Mouse (Mus musculus) hindbrain, embryonic 14.5 days (tissue): ENCODE measurements around the gene Ddb2. TPM values are rescaled to one million over a fixed set of nuclear protein-coding genes. Genes with fewer than 3 reads are reported as not detected.

ENCODE experiments used
- ATAC-seq: fragments of 200-750 bp; cut with Nextera tagmentation; 2 replicates; pipeline ENCODE4 v1.8.0; 2017; ENCODE audit warnings: moderate number of reproducible peaks, mild to moderate bottlenecking, moderate TSS enrichment, moderate library complexity; ENCODE audit not compliant: low FRiP score
- DNase-seq: peaks from one replicate; pipeline ENCODE4 v3.0.0-alpha.2; 2015; ENCODE audit warnings: low spot score
- H3K27ac ChIP-seq: fragments of 300-500 bp; sonication (generic); 2 replicates; pipeline ENCODE4 v1.5.1; 2014; ENCODE audit warnings: mild to moderate bottlenecking, moderate library complexity
- H3K27me3 ChIP-seq: fragments of 300-500 bp; sonication (generic); 2 replicates; pipeline ENCODE4 v1.6.1; 2014; ENCODE audit warnings: mild to moderate bottlenecking, low read length, mixed read lengths; ENCODE audit not compliant: control insufficient read depth, insufficient read depth
- H3K36me3 ChIP-seq: fragments of 300-500 bp; sonication (generic); replicated peaks from 2 replicates; pipeline ENCODE4 v1.6.1; 2014; ENCODE audit not compliant: control insufficient read depth, insufficient read depth
- H3K4me1 ChIP-seq: fragments of 300-500 bp; sonication (generic); replicated peaks from 2 replicates; pipeline ENCODE4 v1.6.1; 2014; ENCODE audit warnings: antibody characterized with exemption, low read length, mixed read lengths; ENCODE audit not compliant: control insufficient read depth, insufficient read depth
- H3K4me2 ChIP-seq: fragments of 300-500 bp; sonication (generic); replicated peaks from 2 replicates; pipeline ENCODE4 v1.6.1; 2014; ENCODE audit warnings: mild to moderate bottlenecking, moderate library complexity
- H3K4me3 ChIP-seq: fragments of 300-500 bp; sonication (generic); replicated peaks from 2 replicates; pipeline ENCODE4 v1.5.1; 2014; ENCODE audit warnings: mild to moderate bottlenecking, low read length
- H3K9ac ChIP-seq: fragments of 300-500 bp; sonication (generic); 2 replicates; pipeline ENCODE4 v1.6.1; 2014
- H3K9me3 ChIP-seq: fragments of 300-500 bp; sonication (generic); 2 replicates; pipeline ENCODE4 v1.6.1; 2016; ENCODE audit warnings: low read length; ENCODE audit not compliant: control insufficient read depth
- whole genome bisulfite sequencing: fragments of 180-500 bp; shearing (Covaris S2); extraction: QIAGEN DNeasy Blood & Tissue Kit; methylation state at CpG from one replicate; pipeline ENCODE4 v1.1.7; 2014; 5-methylcytosine and 5-hydroxymethylcytosine counted together
- polyA plus RNA-seq: library from polyadenylated mRNA; unstranded; fragments of >200 nt; fragmentation: Nextera tagmentation; extraction: Ambion mirVana; gene quantifications from 2 replicates; pipeline ENCODE4 v1.2.1, GENCODE M21; 2014

Ddb2 gene
- polyA plus RNA-seq, 1 experiment from 2014 or later, result 11.4 TPM

DNA sequence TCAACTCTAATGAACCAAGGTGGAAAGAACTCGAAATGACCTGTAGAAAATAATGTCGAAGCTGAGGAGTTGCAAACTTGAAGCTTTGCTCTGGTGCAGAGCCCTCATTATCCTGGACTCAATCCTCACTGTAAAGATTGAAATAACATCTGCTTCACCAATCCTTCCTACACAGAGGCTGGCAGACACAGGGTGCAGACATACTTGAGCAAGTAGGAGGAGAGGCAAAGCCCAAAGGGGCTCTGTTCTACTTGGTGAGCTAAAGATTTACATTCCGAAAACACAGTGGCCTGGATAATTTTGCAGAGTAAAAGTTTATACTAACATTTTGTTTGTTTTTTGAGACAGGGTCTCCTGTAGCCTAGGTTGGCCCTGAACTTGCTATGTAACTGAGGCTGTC is 37.9 kb downstream of the Ddb2 start:
- Histone ChIP-seq H3K27me3 (no peaks in the 10 kb centered on the region), H3K4me2 (no peak overlapping the region), H3K9ac (no peak overlapping the region), H3K36me3 (no peaks in the 10 kb centered on the region), H3K4me3 (no peak overlapping the region), H3K9me3 (no peaks in the 10 kb centered on the region), H3K27ac (no peak overlapping the region), H3K4me1 (peaks cover 14% of the 10 kb centered on the region)
- ATAC-seq, result no peak
- no peak for DNase-seq
- 87% methylated on average over 3 of the region's 3 CpGs for WGBS

DNA sequence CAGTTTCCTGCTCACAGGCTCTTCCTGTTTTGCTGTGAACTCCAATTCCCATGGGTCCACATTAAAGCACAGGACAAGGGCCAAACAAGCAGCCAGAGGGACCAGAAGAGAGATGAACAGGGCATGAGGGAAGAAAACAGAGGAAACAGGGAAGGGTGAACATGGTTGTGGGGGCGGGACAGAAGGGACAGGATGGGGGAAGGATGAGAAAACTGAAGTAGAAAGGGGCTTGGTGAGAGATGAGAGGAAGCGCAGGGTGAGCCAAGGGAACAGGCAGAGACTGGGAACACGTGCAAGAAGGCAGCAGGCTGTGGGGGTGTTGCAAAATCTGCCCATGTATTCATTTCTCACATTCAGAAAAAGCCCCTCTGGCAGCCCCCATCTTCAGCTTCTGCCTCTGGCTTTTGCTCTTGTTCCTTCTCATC is 40.2 kb downstream of the Ddb2 start:
- DNase-seq (no peak), ATAC-seq (no peak)
- no peaks in the 10 kb centered on the region for H3K36me3 ChIP-seq
- H3K27me3 ChIP-seq, result no peaks in the 10 kb centered on the region
- no peak overlapping the region for H3K27ac ChIP-seq
- H3K9ac ChIP-seq, result no peak overlapping the region
- no peak overlapping the region for H3K4me2 ChIP-seq
- WGBS, result 71% methylated on average over 3 of the region's 3 CpGs
- peaks cover 1% of the 10 kb centered on the region; the same call in 1 of the 2 replicates for H3K4me1 ChIP-seq
- no peaks in the 10 kb centered on the region for H3K9me3 ChIP-seq
- no peak overlapping the region for H3K4me3 ChIP-seq

DNA sequence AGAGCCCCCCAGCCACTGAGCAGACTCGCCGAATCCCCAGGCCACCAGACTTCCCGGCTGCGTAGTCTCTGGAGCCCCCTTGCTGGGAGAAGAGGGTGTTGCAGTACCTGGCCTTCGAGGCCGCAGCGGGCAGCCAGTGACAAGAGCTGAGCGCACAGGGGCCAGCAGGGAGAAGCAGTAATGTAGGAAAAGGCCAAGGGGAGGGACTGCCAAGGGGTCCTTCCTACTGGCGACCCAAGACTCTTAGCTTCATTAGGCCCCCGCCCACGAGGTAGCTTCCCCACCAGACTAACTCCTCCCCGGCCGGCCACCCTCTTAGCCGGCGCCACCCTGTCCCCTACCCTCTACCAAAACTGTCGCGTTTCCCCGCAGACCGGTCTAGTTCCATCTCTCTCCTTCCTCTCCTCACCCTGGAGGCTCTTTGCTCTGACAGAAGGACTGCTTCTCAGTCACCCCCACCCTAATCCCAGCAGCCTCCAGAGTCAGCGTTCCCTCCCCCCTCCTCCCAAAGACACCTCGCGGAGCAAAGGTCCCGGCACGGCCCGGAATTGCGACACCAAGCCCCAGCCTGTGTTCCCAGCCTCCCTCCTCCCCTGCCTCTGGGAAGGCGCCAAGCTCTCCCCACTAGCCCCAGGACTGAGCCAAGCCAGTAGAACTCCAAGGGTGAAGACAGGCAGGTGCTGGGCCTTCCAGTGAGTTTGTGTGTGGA is 42.0 kb downstream of the Ddb2 start:
- no peaks in the 10 kb centered on the region for H3K36me3 ChIP-seq
- H3K27me3 ChIP-seq, result no peaks in the 10 kb centered on the region
- peak; percentile 72 for ATAC-seq
- peak overlapping the region; percentile 0 for H3K9ac ChIP-seq
- no peaks in the 10 kb centered on the region for H3K9me3 ChIP-seq
- H3K4me1 ChIP-seq, result no peaks in the 10 kb centered on the region; the same call in 1 of the 2 replicates
- peak overlapping the region; percentile 48 for H3K4me2 ChIP-seq
- DNase-seq, result peak; percentile 51
- 2% methylated on average over 27 of the region's 27 CpGs for WGBS
- H3K27ac ChIP-seq, result no peak overlapping the region
- peak overlapping the region; percentile 18 for H3K4me3 ChIP-seq

DNA sequence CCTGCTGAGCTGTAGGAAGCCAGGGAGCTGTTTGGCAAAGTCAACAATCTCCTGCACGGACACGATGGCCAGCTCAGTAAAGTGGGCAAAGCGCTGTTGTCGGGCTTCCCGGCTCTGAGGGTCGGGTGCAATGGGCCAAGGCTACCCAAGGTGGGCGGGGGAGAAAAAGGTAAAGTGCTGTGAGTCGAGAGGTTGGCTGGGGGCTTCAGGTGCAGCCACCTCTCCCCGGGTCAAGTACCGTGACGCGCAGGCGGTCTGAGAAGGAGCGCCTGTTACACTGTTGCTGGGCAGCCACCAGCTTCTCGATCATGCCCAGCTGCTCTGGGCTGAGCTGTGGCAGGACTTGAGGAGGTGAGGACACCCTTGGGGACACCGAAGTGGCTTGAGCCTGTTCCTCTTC is 46.3 kb downstream of the Ddb2 start:
- DNase-seq, result no peak
- WGBS, result 89% methylated on average over 16 of the region's 16 CpGs
- H3K4me2 ChIP-seq, result no peak overlapping the region
- no peaks in the 10 kb centered on the region; the same call in 1 of the 2 replicates for H3K4me1 ChIP-seq
- no peaks in the 10 kb centered on the region for H3K27me3 ChIP-seq
- H3K4me3 ChIP-seq, result no peak overlapping the region
- ATAC-seq, result no peak
- H3K36me3 ChIP-seq, result no peaks in the 10 kb centered on the region
- H3K9ac ChIP-seq, result no peak overlapping the region
- H3K9me3 ChIP-seq, result no peaks in the 10 kb centered on the region
- H3K27ac ChIP-seq, result no peak overlapping the region

DNA sequence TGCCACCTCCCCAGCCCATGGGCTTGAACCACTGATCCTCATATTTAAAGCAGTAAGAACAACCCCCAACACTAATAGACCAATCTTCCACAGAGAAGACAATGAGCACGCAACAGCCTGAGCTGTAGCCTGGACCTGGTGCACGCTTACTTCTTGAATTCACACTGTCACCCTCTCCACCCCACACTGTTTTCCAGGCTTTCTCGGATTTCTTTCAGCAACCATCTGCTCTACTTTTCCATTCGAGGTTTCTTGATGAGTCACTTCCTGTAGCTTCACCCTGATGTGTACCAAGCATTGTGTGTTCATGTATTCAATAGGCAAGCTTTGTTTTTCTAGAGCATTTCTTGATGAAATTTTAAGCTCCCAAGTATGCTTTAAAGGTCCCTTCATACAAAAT is 49.4 kb downstream of the Ddb2 start:
- no peak for DNase-seq
- H3K9me3 ChIP-seq, result no peaks in the 10 kb centered on the region

DNA sequence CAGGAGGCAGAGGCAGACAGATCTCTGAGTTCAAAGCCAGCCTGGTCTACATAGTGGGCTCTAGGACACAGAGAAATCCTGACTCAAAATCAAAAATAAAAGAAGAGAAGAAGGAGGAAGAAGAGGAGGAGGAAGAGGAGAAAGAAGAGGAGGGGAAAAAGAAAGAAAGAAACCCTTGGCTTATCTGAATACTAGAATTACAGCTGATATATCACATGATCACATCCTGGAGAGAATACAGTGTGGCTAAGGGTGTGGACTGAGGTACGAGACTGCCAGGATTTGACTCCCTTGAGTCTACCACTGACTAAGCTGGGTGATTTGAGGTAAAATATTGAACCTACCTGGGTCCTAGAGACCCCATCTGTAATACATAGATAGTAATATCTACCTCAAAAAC is 50.6 kb downstream of the Ddb2 start:
- Histone ChIP-seq H3K4me1 (peaks cover 7% of the 10 kb centered on the region), H3K9ac (no peak overlapping the region), H3K4me3 (no peak overlapping the region), H3K36me3 (no peaks in the 10 kb centered on the region), H3K27me3 (no peaks in the 10 kb centered on the region), H3K4me2 (no peak overlapping the region), H3K9me3 (no peaks in the 10 kb centered on the region), H3K27ac (no peak overlapping the region)
- ATAC-seq (no peak), DNase-seq (no peak)
- WGBS, result 69% methylated on average over 1 of the region's 1 CpGs

More for the DNA sequence above, 49.4 kb downstream of the Ddb2 start:
- H3K9ac ChIP-seq, result no peak overlapping the region
- no peak overlapping the region for H3K4me3 ChIP-seq
- 67% methylated on average over 4 of the region's 4 CpGs for WGBS
- ATAC-seq, result no peak
- H3K27me3 ChIP-seq, result no peaks in the 10 kb centered on the region
- no peak overlapping the region for H3K4me2 ChIP-seq
- H3K36me3 ChIP-seq, result no peaks in the 10 kb centered on the region
- H3K27ac ChIP-seq, result no peak overlapping the region
- H3K4me1 ChIP-seq, result no peaks in the 10 kb centered on the region

DNA sequence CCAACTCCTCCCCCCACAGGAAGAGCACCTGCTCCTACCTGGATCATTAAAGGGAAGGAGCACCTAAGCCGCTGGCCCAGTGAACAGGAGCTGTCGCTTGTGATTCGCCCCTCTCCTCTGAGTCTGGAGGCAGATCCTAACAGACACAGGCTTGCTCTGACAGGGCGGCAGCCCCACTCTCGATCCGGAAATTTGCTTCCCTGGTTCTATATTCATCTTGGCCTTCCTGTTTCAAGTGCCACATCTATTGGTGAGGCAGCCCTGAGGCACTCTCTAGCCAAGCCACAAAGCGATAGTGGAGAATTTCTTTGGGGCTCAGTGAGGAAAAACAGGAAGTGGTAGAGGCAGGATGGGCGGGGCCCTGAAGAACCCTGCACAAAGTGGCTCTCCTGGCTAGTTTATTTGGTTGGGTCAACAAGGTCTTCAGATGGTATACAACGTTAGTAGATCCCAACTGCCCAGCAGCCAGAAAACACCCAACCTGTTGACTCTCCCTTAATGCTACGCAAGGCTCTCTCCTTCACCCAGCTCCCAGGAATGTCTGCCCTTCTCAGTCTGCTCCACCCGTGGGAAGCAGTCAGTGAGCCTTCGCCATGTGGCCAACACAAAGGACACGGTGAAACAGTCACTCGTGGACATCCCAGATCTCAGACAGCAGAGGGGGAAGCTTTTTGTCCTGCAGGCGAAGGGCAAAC is 52.9 kb downstream of the Ddb2 start, which contains the start of gene Madd:
Madd (minus strand) TSS at position 127 of the 695 bp plus-strand sequence.
- ATAC-seq (no peak), DNase-seq (no peak)
- peak within 1 kb of the TSS; percentile 76 for H3K9ac ChIP-seq
- peaks cover 23% of the 10 kb centered on the region for H3K4me1 ChIP-seq
- 72% methylated on average over 15 of the region's 15 CpGs for WGBS
- H3K9me3 ChIP-seq, result no peaks in the 10 kb centered on the region
- peaks cover 1% of the 10 kb centered on the region for H3K36me3 ChIP-seq
- no peaks in the 10 kb centered on the region for H3K27me3 ChIP-seq
- H3K4me3 ChIP-seq, result peak within 1 kb of the TSS; percentile 73
- H3K27ac ChIP-seq, result peak within 1 kb of the TSS; percentile 89
- peak within 1 kb of the TSS; percentile 80 for H3K4me2 ChIP-seq

DNA sequence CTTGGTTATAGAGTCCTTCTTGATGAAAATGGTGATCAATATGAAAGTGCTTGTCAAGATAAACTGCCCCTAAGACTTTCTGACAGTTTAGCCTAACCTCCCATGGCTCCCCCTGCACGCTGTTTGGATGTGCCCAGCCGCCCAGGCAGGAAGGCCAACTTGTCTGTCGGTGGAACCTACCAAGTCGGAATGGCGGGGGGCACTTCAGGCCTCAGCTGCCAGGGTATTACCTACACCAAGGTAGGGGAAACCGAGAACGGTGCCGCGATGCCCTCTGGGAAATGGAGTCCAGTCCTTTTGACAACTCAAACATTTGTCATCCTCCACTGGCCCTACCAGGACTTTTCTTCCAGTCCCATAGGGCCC is 53.7 kb downstream of the Ddb2 start:
- H3K27me3 ChIP-seq, result no peaks in the 10 kb centered on the region
- 2% methylated on average over 9 of the region's 9 CpGs for WGBS
- H3K36me3 ChIP-seq, result peaks cover 8% of the 10 kb centered on the region

DNA sequence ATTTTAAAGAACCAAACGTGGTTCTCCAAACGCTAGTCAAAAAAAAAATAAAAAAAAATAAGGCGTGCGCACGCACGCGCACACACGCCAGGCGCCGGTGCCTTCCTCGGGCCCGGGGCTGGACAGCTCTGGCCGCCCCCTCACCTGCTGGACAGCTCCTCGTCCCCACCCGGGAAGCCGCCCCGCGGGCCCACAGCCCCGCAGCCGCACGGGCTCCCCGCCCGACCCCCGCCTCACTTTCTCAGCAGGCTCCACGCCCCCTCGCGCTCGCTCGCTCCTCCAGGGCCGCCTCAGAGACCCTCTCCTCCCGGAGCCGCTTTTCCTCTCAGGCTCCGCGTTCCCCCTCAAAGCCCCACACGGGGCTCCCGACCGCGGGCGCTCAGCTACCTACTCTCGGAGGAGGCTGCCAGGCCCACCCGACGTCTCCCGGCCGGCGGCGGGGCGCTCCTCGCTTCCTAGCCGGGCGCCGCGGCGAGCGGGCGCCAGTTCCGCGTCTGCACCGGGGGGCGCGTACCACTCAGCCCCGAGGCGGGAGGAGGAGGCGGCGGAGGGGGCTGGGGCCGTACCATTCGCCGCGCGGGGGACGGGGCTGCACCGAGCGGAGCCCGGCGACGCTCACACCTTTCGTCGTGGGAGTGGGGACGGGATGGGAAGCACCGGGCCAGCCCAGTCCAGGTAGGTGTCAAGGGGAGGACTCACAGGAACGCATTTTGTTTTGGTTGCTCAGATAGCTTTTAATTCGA is 54.2 kb downstream of the Ddb2 start:
- Histone ChIP-seq H3K4me3 (peak overlapping the region; percentile 73), H3K9ac (peak overlapping the region; percentile 76), H3K4me1 (peaks cover 23% of the 10 kb centered on the region), H3K27ac (peak overlapping the region; percentile 89), H3K9me3 (no peaks in the 10 kb centered on the region), H3K27me3 (no peaks in the 10 kb centered on the region), H3K36me3 (peaks cover 13% of the 10 kb centered on the region), H3K4me2 (peak overlapping the region; percentile 80)
- DNase-seq (peak; percentile 85), ATAC-seq (peak; percentile 97)
- under 1% methylated on average over 80 of the region's 81 CpGs for WGBS

More for the DNA sequence above, 53.7 kb downstream of the Ddb2 start:
- Histone ChIP-seq H3K4me3 (peak overlapping the region; percentile 73), H3K9me3 (no peaks in the 10 kb centered on the region), H3K4me2 (peak overlapping the region; percentile 80), H3K4me1 (peaks cover 23% of the 10 kb centered on the region), H3K9ac (peak overlapping the region; percentile 76), H3K27ac (peak overlapping the region; percentile 89)
- DNase-seq (peak; percentile 96), ATAC-seq (peak; percentile 97)
